Mouse (Mus musculus) cerebral cortex, adult 2 months (tissue): ENCODE measurements around the gene Fam78a.

Source experiments
- WGBS: fragments of 180-500 bp; shearing (Covaris S2); methylation state at CpG from one replicate; pipeline ENCODE4 v1.1.7; 2018; 5-methylcytosine and 5-hydroxymethylcytosine counted together

The Fam78a gene

GRCm38 (mm10) chr2:32068811-32069607 is 15.6 kb downstream of the Fam78a start:
- WGBS = 67% methylated on average over 31 of the region's 31 CpGs

GRCm38 (mm10) chr2:32066005-32066404 is 18.7 kb downstream of the Fam78a start:
- WGBS = 77% methylated on average over 4 of the region's 4 CpGs

- 91% methylated on average over 5 of the region's 5 CpGs for WGBS
These were observed 19.3 kb downstream of the Fam78a start for GRCm38 (mm10) chr2:32065371-32065791.

- WGBS = 68% methylated on average over 13 of the region's 13 CpGs
These were observed 19.7 kb downstream of the Fam78a start for GRCm38 (mm10) chr2:32064913-32065312.

GRCm38 (mm10) chr2:32063451-32064151 is 21.1 kb downstream of the Fam78a start:
- 82% methylated on average over 7 of the region's 7 CpGs for WGBS

- 90% methylated on average over 15 of the region's 15 CpGs for WGBS
These were observed 21.8 kb downstream of the Fam78a start for GRCm38 (mm10) chr2:32062626-32063410.

- WGBS = 79% methylated on average over 12 of the region's 12 CpGs
These were observed 22.7 kb downstream of the Fam78a start for GRCm38 (mm10) chr2:32061722-32062505.

GRCm38 (mm10) chr2:32061189-32061588 is 23.5 kb downstream of the Fam78a start:
- 79% methylated on average over 2 of the region's 2 CpGs for WGBS

- WGBS = 78% methylated on average over 6 of the region's 6 CpGs
These were observed 24.3 kb downstream of the Fam78a start for GRCm38 (mm10) chr2:32060228-32060805.

GRCm38 (mm10) chr2:32059613-32060012 is 25.0 kb downstream of the Fam78a start:
- WGBS = 88% methylated on average over 6 of the region's 6 CpGs

GRCm38 (mm10) chr2:32058716-32059115 is 25.9 kb downstream of the Fam78a start:
- WGBS = 63% methylated on average over 5 of the region's 5 CpGs

GRCm38 (mm10) chr2:32058241-32058640 is 26.4 kb downstream of the Fam78a start:
- WGBS = 84% methylated on average over 9 of the region's 9 CpGs

GRCm38 (mm10) chr2:32057794-32058193 is 26.9 kb downstream of the Fam78a start:
- 88% methylated on average over 4 of the region's 4 CpGs for WGBS

GRCm38 (mm10) chr2:32057360-32057759 is 27.3 kb downstream of the Fam78a start:
- WGBS = 88% methylated on average over 2 of the region's 2 CpGs

- WGBS = 86% methylated on average over 10 of the region's 10 CpGs
These were observed 28.1 kb downstream of the Fam78a start for GRCm38 (mm10) chr2:32056524-32056923.

GRCm38 (mm10) chr2:32055357-32055965 is 29.2 kb downstream of the Fam78a start:
- WGBS = 76% methylated on average over 7 of the region's 7 CpGs

- WGBS = 93% methylated on average over 7 of the region's 7 CpGs
These were observed 32.2 kb downstream of the Fam78a start for GRCm38 (mm10) chr2:32052418-32052817.

- 83% methylated on average over 8 of the region's 8 CpGs for WGBS
These were observed 32.9 kb downstream of the Fam78a start for GRCm38 (mm10) chr2:32051791-32052190.

- 73% methylated on average over 10 of the region's 10 CpGs for WGBS
These were observed 37.3 kb downstream of the Fam78a start for GRCm38 (mm10) chr2:32047323-32047722.

- WGBS = 85% methylated on average over 10 of the region's 10 CpGs
These were observed 38.6 kb downstream of the Fam78a start for GRCm38 (mm10) chr2:32046009-32046408.

- WGBS = 78% methylated on average over 6 of the region's 6 CpGs
These were observed 39.3 kb downstream of the Fam78a start for GRCm38 (mm10) chr2:32045375-32045774.
